ENCODE assay signal across 18 mouse cellular contexts in genomic region chr5:140338779-140339178, GRCm38 (mm10). TPM values are rescaled to one million over a fixed set of nuclear protein-coding genes. Genes with fewer than 3 reads are reported as not detected.
DNase-seq lines count a peak whose midpoint lies in the region; ATAC-seq and TF ChIP-seq lines count a peak whose summit lies in the region.
"Had no signal": no experiment of that assay in that cellular context is flagged by ENCODE, and none has a peak within 500 bp of the region (broad histone marks: within the 10 kb centered on the region; RNA-seq: fewer than 3 reads in every experiment).

No protein-coding gene starts in this region.

- H3K27me3 ChIP-seq in kidney, postnatal 0 days (ENCODE audit: insufficient read depth, low read length), result no peaks in the 10 kb centered on the region
- H3K27me3 ChIP-seq in kidney, adult 2 months (replicated peaks; ENCODE audit: control insufficient read depth, insufficient read depth, low read length), result no peaks in the 10 kb centered on the region
- H3K27me3 ChIP-seq in midbrain, embryonic 11.5 days (ENCODE audit: control insufficient read depth, insufficient read depth, low read length), result no peaks in the 10 kb centered on the region
- H3K27me3 ChIP-seq in midbrain, embryonic 10.5 days (ENCODE audit: low read depth, poor library complexity, severe bottlenecking), result no peaks in the 10 kb centered on the region
- H3K27me3 ChIP-seq: forebrain, embryonic 12.5 days; heart, embryonic 15.5 days; neural tube, embryonic 12.5 days had no signal

- no peak for DNase-seq in kidney, postnatal 0 days (ENCODE audit: low spot score)
- no peak for DNase-seq in kidney, adult 2 months
- peak; percentile 65 for DNase-seq in midbrain, embryonic 11.5 days (ENCODE audit: low spot score, missing footprints)
- DNase-seq in midbrain, embryonic 10.5 days (ENCODE audit: low spot score), result no peak
- DNase-seq in ZHBTc4 (ENCODE audit: low read depth, low spot score), result peak; percentile 47
- no peak for DNase-seq in spleen, adult 12 weeks (ENCODE audit: low spot score)
- DNase-seq: adrenal gland, postnatal 36 days; cerebellum, adult 9-10 months; gastrocnemius, postnatal 14 days; kidney, adult 8-10 months; kidney, postnatal 25 days; lung, postnatal 4 days; right cerebral cortex, adult 18-20 months had no signal

- WGBS in kidney, postnatal 0 days, result 93% methylated on average over 4 of the region's 4 CpGs
- WGBS in kidney, adult 2 months, result 97% methylated on average over 4 of the region's 4 CpGs
- WGBS in midbrain, embryonic 11.5 days, result 99% methylated on average over 4 of the region's 4 CpGs
- WGBS in midbrain, embryonic 10.5 days, result 94% methylated on average over 4 of the region's 4 CpGs

- H3K9me3 ChIP-seq in kidney, postnatal 0 days (replicated peaks; ENCODE audit: low read length), result no peaks in the 10 kb centered on the region
- H3K9me3 ChIP-seq in midbrain, embryonic 11.5 days (ENCODE audit: control insufficient read depth, low read length), result 0 out of 2 replicates have a peak, but pooled peaks cover 3% of the 10 kb centered on the region
- H3K9me3 ChIP-seq in midbrain, embryonic 10.5 days (replicated peaks), result peaks cover 4% of the 10 kb centered on the region; the same call in 1 of the 2 replicates
- H3K9me3 ChIP-seq: forebrain, embryonic 12.5 days; heart, embryonic 15.5 days; neural tube, embryonic 12.5 days had no signal

- H3K4me1 ChIP-seq in kidney, postnatal 0 days (replicated peaks; ENCODE audit: insufficient read depth, low read length), result no peaks in the 10 kb centered on the region
- H3K4me1 ChIP-seq in kidney, adult 2 months (ENCODE audit: control insufficient read depth, insufficient read depth, low read length), result no peaks in the 10 kb centered on the region
- no peaks in the 10 kb centered on the region for H3K4me1 ChIP-seq in midbrain, embryonic 11.5 days (ENCODE audit: control insufficient read depth, insufficient read depth, low read length)
- H3K4me1 ChIP-seq in midbrain, embryonic 10.5 days, result no peaks in the 10 kb centered on the region
- H3K4me1 ChIP-seq: embryonic facial prominence, embryonic 10.5 days; forebrain, embryonic 12.5 days; heart, embryonic 15.5 days; neural tube, embryonic 12.5 days had no signal

- H3K4me3 ChIP-seq in kidney, postnatal 0 days (replicated peaks; ENCODE audit: low read depth, low read length), result no peak overlapping the region
- no peak overlapping the region for H3K4me3 ChIP-seq in kidney, adult 2 months (ENCODE audit: insufficient read depth, low read depth, low read length)
- H3K4me3 ChIP-seq in midbrain, embryonic 11.5 days (ENCODE audit: low read depth, low read length), result no peak overlapping the region
- H3K4me3 ChIP-seq in midbrain, embryonic 10.5 days, result no peak overlapping the region
- H3K4me3 ChIP-seq: embryonic facial prominence, embryonic 10.5 days; forebrain, embryonic 12.5 days; heart, embryonic 15.5 days; neural tube, embryonic 12.5 days had no signal

- no peak for TF ChIP-seq POLR2A in kidney, adult 2 months (IDR thresholded peaks at IDR 0.05; ENCODE audit: low read depth, low read length)

- TF ChIP-seq CTCF in kidney, postnatal 0 days (IDR thresholded peaks at IDR 0.05; ENCODE audit: low read depth), result peak; percentile 13; the same call in 1 of the 2 replicates
- TF ChIP-seq CTCF in kidney, adult 2 months (conservative IDR thresholded peaks at IDR 0.05; ENCODE audit: insufficient read depth, insufficient read length, low read depth, low read length), result no peak

- no peak overlapping the region for H3K9ac ChIP-seq in kidney, postnatal 0 days (ENCODE audit: low read depth, low read length)
- H3K9ac ChIP-seq in midbrain, embryonic 11.5 days (ENCODE audit: low read length), result no peak overlapping the region
- H3K9ac ChIP-seq: forebrain, embryonic 12.5 days; heart, embryonic 15.5 days; neural tube, embryonic 12.5 days had no signal

- peaks cover 25% of the 10 kb centered on the region for H3K36me3 ChIP-seq in kidney, postnatal 0 days (ENCODE audit: insufficient read depth, low read length)
- peaks cover 1% of the 10 kb centered on the region; the same call in 1 of the 2 replicates for H3K36me3 ChIP-seq in kidney, adult 2 months (ENCODE audit: control insufficient read depth, insufficient read depth, low read length)
- peaks cover 14% of the 10 kb centered on the region; the same call in 1 of the 2 replicates for H3K36me3 ChIP-seq in midbrain, embryonic 11.5 days (ENCODE audit: control insufficient read depth, insufficient read depth, low read length)
- peaks cover 73% of the 10 kb centered on the region for H3K36me3 ChIP-seq in midbrain, embryonic 10.5 days

- H3K4me2 ChIP-seq in kidney, postnatal 0 days (ENCODE audit: low read length), result no peak overlapping the region
- H3K4me2 ChIP-seq in midbrain, embryonic 11.5 days, result no peak overlapping the region
- H3K4me2 ChIP-seq: forebrain, embryonic 12.5 days; heart, embryonic 15.5 days; neural tube, embryonic 12.5 days had no signal

- no peak for ATAC-seq in kidney, postnatal 0 days (replicated peaks; ENCODE audit: low FRiP score, low read depth)
- no peak for ATAC-seq in midbrain, embryonic 11.5 days (ENCODE audit: low FRiP score)
- no peak for ATAC-seq in frontal cortex, adult (ENCODE audit: low TSS enrichment)

- H3K27ac ChIP-seq in kidney, postnatal 0 days, result no peak overlapping the region
- H3K27ac ChIP-seq in kidney, adult 2 months (ENCODE audit: insufficient read depth, low read depth, low read length), result no peak overlapping the region
- H3K27ac ChIP-seq in midbrain, embryonic 11.5 days (ENCODE audit: low read depth, low read length), result no peak overlapping the region
- H3K27ac ChIP-seq in midbrain, embryonic 10.5 days (replicated peaks), result no peak overlapping the region
- H3K27ac ChIP-seq: embryonic facial prominence, embryonic 10.5 days; forebrain, embryonic 12.5 days; heart, embryonic 15.5 days; neural tube, embryonic 12.5 days had no signal

RNA-seq across cellular contexts. Expression of gene Mrm2, which starts 7.1 kb away (rescaled TPM):
- 17.2 and 17.3 TPM in 2 replicates for polyA plus RNA-seq in kidney, postnatal 0 days (2015; fragmentation: Nextera tagmentation; extraction: Ambion mirVana)
- polyA plus RNA-seq in kidney, adult 2 months (2012; rRNA removed), result 12.7 and 15.1 TPM in 2 replicates
- 21.4 and 22.4 TPM in 2 replicates for polyA plus RNA-seq in midbrain, embryonic 11.5 days (2014; fragmentation: Nextera tagmentation; extraction: Ambion mirVana)
- 21.9 and 23.0 TPM in 2 replicates for polyA plus RNA-seq in midbrain, embryonic 10.5 days (2016; fragmentation: Nextera tagmentation; extraction: Ambion mirVana)

RNA-seq across cellular contexts. Expression of gene Nudt1, which starts 17.3 kb away (rescaled TPM):
- polyA plus RNA-seq in kidney, postnatal 0 days (2015; fragmentation: Nextera tagmentation; extraction: Ambion mirVana), result 39.9 and 42.1 TPM in 2 replicates
- 17.9 and 20.4 TPM in 2 replicates for polyA plus RNA-seq in kidney, adult 2 months (2012; rRNA removed)
- polyA plus RNA-seq in midbrain, embryonic 11.5 days (2014; fragmentation: Nextera tagmentation; extraction: Ambion mirVana), result 41.2 and 48.5 TPM in 2 replicates
- 54.9 and 58.6 TPM in 2 replicates for polyA plus RNA-seq in midbrain, embryonic 10.5 days (2016; fragmentation: Nextera tagmentation; extraction: Ambion mirVana)

RNA-seq across cellular contexts. Expression of gene Mad1l1, which starts 17.4 kb away (rescaled TPM):
- 25.8 and 31.5 TPM in 2 replicates for polyA plus RNA-seq in kidney, postnatal 0 days (2015; fragmentation: Nextera tagmentation; extraction: Ambion mirVana)
- polyA plus RNA-seq in kidney, adult 2 months (2012; rRNA removed), result 12.6 and 14.2 TPM in 2 replicates
- 37.5 and 44.2 TPM in 2 replicates for polyA plus RNA-seq in midbrain, embryonic 11.5 days (2014; fragmentation: Nextera tagmentation; extraction: Ambion mirVana)
- polyA plus RNA-seq in midbrain, embryonic 10.5 days (2016; fragmentation: Nextera tagmentation; extraction: Ambion mirVana), result 57.9 and 59.9 TPM in 2 replicates

RNA-seq across cellular contexts. Expression of gene Snx8, which starts 50.3 kb away (rescaled TPM):
- 28.8 and 31.8 TPM in 2 replicates for polyA plus RNA-seq in kidney, postnatal 0 days (2015; fragmentation: Nextera tagmentation; extraction: Ambion mirVana)
- polyA plus RNA-seq in kidney, adult 2 months (2012; rRNA removed), result 77.5 and 79.7 TPM in 2 replicates
- polyA plus RNA-seq in midbrain, embryonic 11.5 days (2014; fragmentation: Nextera tagmentation; extraction: Ambion mirVana), result 7.4 and 9.9 TPM in 2 replicates
- 24.4 and 24.5 TPM in 2 replicates for polyA plus RNA-seq in midbrain, embryonic 10.5 days (2016; fragmentation: Nextera tagmentation; extraction: Ambion mirVana)

Comparison
In these comparisons a context has a peak if more than half of its experiments do, and no peak if none do; other contexts are left out.
1. DNase-seq: peak in midbrain, embryonic 11.5 days (single experiment) and ZHBTc4 (single experiment); none in kidney, postnatal 0 days (single experiment), kidney, adult 2 months (single experiment), midbrain, embryonic 10.5 days (single experiment) and spleen, adult 12 weeks (single experiment).